Mouse (Mus musculus): ENCODE results near the gene Thbs1.
"Not testable (repeated sequence)": the region's sequence is repeated elsewhere in the genome, so short reads cannot be mapped to it uniquely, and the experiment has no call there.

The Thbs1 gene

GRCm38 (mm10) chr2:118147749-118148148 is 36.1 kb downstream of the Thbs1 start:
- DNase-seq (ENCODE audit: low read depth, low spot score): not testable (repeated sequence)

- no peak for DNase-seq (ENCODE audit: low read depth, low spot score)
Measured at GRCm38 (mm10) chr2:118148321-118149142, 36.9 kb downstream of the Thbs1 start.

GRCm38 (mm10) chr2:118149855-118150563 is 38.3 kb downstream of the Thbs1 start:
- DNase-seq (ENCODE audit: low read depth, low spot score): peak; percentile 32

- no peak for DNase-seq (ENCODE audit: low read depth, low spot score)
Measured at GRCm38 (mm10) chr2:118158095-118158494, 46.4 kb downstream of the Thbs1 start.

- DNase-seq (ENCODE audit: low read depth, low spot score): no peak
Measured at GRCm38 (mm10) chr2:118159126-118159525, 47.5 kb downstream of the Thbs1 start.

GRCm38 (mm10) chr2:118160547-118160946 is 48.9 kb downstream of the Thbs1 start:
- DNase-seq (ENCODE audit: low read depth, low spot score): no peak

GRCm38 (mm10) chr2:118160991-118161390 is 49.3 kb downstream of the Thbs1 start:
- no peak for DNase-seq (ENCODE audit: low read depth, low spot score)

GRCm38 (mm10) chr2:118162486-118162885 is 50.8 kb downstream of the Thbs1 start:
- DNase-seq (ENCODE audit: low read depth, low spot score): no peak

GRCm38 (mm10) chr2:118164137-118164536 is 52.5 kb downstream of the Thbs1 start:
- no peak for DNase-seq (ENCODE audit: low read depth, low spot score)

- no peak for DNase-seq (ENCODE audit: low read depth, low spot score)
Measured at GRCm38 (mm10) chr2:118165691-118166090, 54.0 kb downstream of the Thbs1 start.

- no peak for DNase-seq (ENCODE audit: low read depth, low spot score)
Measured at GRCm38 (mm10) chr2:118167731-118168130, 56.1 kb downstream of the Thbs1 start.

GRCm38 (mm10) chr2:118168225-118168624 is 56.5 kb downstream of the Thbs1 start:
- no peak for DNase-seq (ENCODE audit: low read depth, low spot score)

- DNase-seq (ENCODE audit: low read depth, low spot score): no peak
Measured at GRCm38 (mm10) chr2:118174558-118175383, 63.1 kb downstream of the Thbs1 start.
